Mouse (Mus musculus) heart, embryonic 15.5 days (tissue): Measurements from ENCODE around the gene Synpr. TPM values are rescaled to one million over a fixed set of nuclear protein-coding genes. Genes with fewer than 3 reads are reported as not detected.

ENCODE experiments used
- ATAC-seq: fragments of 200-750 bp; cut with Nextera tagmentation; replicated peaks from 2 replicates; pipeline ENCODE4 v1.8.0; 2017; ENCODE audit warnings: low read depth, moderate TSS enrichment; ENCODE audit not compliant: insufficient number of reproducible peaks, insufficient read depth, low FRiP score
- H3K27ac ChIP-seq: fragments of 300-500 bp; sonication (generic); 2 replicates; pipeline ENCODE4 v1.5.1; 2015; ENCODE audit warnings: mild to moderate bottlenecking, inconsistent platforms
- H3K27me3 ChIP-seq: fragments of 300-500 bp; sonication (generic); 2 replicates; pipeline ENCODE4 v1.6.1; 2015; ENCODE audit warnings: inconsistent platforms
- H3K36me3 ChIP-seq: fragments of 300-500 bp; sonication (generic); 2 replicates; pipeline ENCODE4 v1.6.1; 2015; ENCODE audit warnings: mild to moderate bottlenecking, inconsistent platforms
- H3K4me1 ChIP-seq: fragments of 300-500 bp; sonication (generic); replicated peaks from 2 replicates; pipeline ENCODE4 v1.6.1; 2015; ENCODE audit warnings: inconsistent platforms
- H3K4me2 ChIP-seq: fragments of 300-500 bp; sonication (generic); 2 replicates; pipeline ENCODE4 v1.6.1; 2015; ENCODE audit warnings: inconsistent platforms, mild to moderate bottlenecking, moderate library complexity
- H3K4me3 ChIP-seq: fragments of 300-500 bp; sonication (generic); 2 replicates; pipeline ENCODE4 v1.5.1; 2015; ENCODE audit warnings: mild to moderate bottlenecking, inconsistent platforms
- H3K9ac ChIP-seq: fragments of 300-500 bp; sonication (generic); 2 replicates; pipeline ENCODE4 v1.6.1; 2015; ENCODE audit warnings: mild to moderate bottlenecking, inconsistent platforms
- H3K9me3 ChIP-seq: fragments of 300-500 bp; sonication (generic); replicated peaks from 2 replicates; pipeline ENCODE4 v1.6.1; 2016; ENCODE audit warnings: inconsistent platforms
- WGBS: fragments of 180-500 bp; shearing (Covaris S2); methylation state at CpG from one replicate; pipeline ENCODE4 v1.1.7; 2015; ENCODE audit warnings: mixed read lengths; 5-methylcytosine and 5-hydroxymethylcytosine counted together
- polyA plus RNA-seq: library from polyadenylated mRNA; unstranded; fragments of >200 nt; fragmentation: Nextera tagmentation; extraction: Ambion mirVana; gene quantifications from 2 replicates; pipeline ENCODE4 v1.2.1, GENCODE M21; 2015

Gene Synpr
- polyA plus RNA-seq, 1 experiment from 2014 or later = 0.77 TPM

DNA sequence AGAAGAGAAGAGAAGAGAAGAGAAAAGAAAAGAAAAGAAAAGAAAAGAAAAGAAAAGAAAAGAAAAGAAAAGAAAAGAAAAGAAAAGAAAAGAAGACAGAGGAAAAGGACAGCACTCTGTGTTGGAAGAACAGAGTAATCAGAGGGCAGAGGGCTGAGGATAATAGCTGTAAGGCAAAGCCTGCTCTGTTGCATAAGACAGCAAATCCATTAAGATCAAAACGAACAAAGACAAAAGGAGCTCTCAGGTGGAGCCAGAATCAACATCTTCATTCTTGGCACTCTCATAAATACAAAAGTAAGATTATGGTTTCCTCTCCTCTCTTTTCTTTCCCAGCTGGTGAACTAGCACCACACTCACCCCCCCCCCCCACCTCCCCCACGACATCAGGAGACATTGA lies 160.3 kb downstream of the Synpr start:
- ATAC-seq = no peak
- H3K4me3 ChIP-seq = no peak overlapping the region
- H3K9ac ChIP-seq = no peak overlapping the region
- no peaks in the 10 kb centered on the region for H3K4me1 ChIP-seq
- 54% methylated on average over 2 of the region's 2 CpGs for WGBS
- H3K4me2 ChIP-seq = no peak overlapping the region
- no peak overlapping the region for H3K27ac ChIP-seq
- H3K36me3 ChIP-seq = no peaks in the 10 kb centered on the region
- no peaks in the 10 kb centered on the region for H3K9me3 ChIP-seq
- no peaks in the 10 kb centered on the region for H3K27me3 ChIP-seq

DNA sequence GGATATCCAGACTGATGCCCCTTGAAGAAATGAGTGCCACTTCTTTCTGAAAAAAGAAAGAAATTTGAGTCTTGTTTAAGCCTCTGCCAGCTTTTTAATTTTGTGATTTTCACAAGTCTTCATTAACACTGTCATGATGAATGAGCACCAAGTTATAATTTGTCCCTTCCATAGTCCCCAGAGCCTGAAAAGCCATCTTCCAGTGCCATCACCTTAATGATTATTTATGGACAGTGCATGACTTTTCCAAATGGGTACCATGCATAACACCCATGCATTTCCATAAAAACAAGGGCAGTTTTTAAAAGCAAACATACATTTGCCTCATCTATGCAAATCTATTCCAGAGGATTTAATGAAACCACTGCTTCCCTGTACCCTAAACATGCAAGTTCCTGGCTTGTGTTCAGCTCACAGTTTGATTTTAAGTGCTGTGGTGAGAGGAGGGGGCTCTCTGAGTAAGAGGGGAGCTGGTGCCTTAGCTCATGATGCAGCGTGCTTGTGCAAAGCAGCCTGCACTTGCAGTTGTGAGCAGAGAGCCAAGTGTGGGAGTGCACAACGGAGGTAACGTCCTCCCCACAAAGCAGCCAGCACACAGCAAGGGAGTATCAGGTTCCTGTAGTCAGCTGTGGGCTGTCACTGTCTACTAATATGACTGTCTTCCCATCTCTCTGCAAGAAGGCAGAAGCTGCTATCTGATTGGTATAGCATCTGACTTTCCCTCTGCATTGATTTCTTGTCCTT lies 169.1 kb downstream of the Synpr start:
- Histone ChIP-seq H3K36me3 (no peaks in the 10 kb centered on the region), H3K4me1 (no peaks in the 10 kb centered on the region), H3K27me3 (no peaks in the 10 kb centered on the region), H3K9me3 (no peaks in the 10 kb centered on the region), H3K4me2 (no peak overlapping the region), H3K27ac (no peak overlapping the region), H3K4me3 (no peak overlapping the region), H3K9ac (no peak overlapping the region)
- no peak for ATAC-seq
- WGBS = 19% methylated on average over 3 of the region's 3 CpGs

DNA sequence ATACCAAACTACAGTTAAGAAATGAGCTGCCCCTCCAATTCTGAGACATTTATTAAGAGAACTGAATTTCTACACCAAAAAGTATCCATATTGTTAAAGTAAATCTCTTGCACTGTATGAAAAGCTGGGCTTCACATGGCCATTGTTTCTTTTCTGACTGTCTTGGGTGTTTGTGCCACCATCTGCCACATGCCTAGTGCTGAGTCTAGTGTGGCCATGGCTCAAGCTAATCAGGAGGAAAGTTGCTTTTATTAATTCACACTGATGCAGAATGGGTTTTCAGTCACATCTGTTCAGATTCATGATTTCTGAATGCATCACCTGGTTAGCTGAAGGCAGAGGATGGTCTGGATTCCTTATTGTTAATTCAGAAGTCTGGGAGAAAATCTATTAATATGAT lies 170.4 kb downstream of the Synpr start:
- H3K9ac ChIP-seq = no peak overlapping the region
- H3K27me3 ChIP-seq = no peaks in the 10 kb centered on the region
- H3K9me3 ChIP-seq = no peaks in the 10 kb centered on the region
- no peak overlapping the region for H3K4me2 ChIP-seq
- H3K36me3 ChIP-seq = no peaks in the 10 kb centered on the region
- H3K27ac ChIP-seq = no peak overlapping the region
- H3K4me3 ChIP-seq = no peak overlapping the region
- no peak for ATAC-seq
- H3K4me1 ChIP-seq = no peaks in the 10 kb centered on the region

DNA sequence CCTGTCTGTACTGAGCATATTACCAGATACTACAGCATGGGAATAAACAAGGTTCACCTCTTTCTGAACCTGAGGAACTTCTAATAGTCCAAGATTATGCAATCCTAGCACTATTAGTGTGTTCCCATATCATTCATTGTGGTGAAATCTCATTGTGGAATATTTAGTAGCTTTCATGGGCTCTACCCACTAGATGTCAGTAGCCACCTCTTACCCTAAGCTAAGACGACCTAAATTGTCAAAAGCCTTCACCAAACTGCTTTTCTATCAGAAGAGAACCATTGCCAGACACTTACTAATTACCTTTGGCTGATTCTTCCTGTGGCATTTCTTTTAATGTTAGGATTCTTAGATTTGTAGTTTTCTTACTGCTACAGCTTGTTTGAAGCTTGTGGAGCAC lies 174.8 kb downstream of the Synpr start:
- H3K27ac ChIP-seq = no peak overlapping the region
- H3K36me3 ChIP-seq = no peaks in the 10 kb centered on the region
- 6% methylated on average over 1 of the region's 1 CpGs for WGBS
- no peaks in the 10 kb centered on the region for H3K4me1 ChIP-seq
- ATAC-seq = no peak
- H3K4me2 ChIP-seq = no peak overlapping the region
- no peak overlapping the region for H3K4me3 ChIP-seq
- no peaks in the 10 kb centered on the region for H3K9me3 ChIP-seq
- H3K9ac ChIP-seq = no peak overlapping the region
- H3K27me3 ChIP-seq = no peaks in the 10 kb centered on the region

DNA sequence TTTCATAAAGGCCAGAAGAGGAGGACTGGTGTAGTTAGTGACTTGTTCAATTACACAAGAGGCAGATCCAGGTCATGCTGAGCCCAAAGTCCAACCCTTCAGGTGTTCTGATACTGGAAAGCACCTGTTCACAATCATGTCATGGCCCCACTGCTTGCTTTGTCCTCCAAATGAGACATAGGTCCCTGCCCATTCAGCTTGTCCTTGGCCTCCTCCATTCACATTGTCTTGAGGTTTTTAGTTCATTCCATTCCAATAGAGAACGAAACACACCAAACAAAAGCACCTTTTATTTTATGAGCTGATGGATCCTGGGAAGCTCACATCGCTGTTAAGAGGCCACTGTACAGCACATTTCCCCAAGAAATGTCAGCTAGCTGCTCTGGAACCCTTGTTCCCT lies 184.6 kb downstream of the Synpr start:
- H3K36me3 ChIP-seq = no peaks in the 10 kb centered on the region
- H3K4me2 ChIP-seq = no peak overlapping the region
- no peak overlapping the region for H3K9ac ChIP-seq
- no peaks in the 10 kb centered on the region for H3K27me3 ChIP-seq
- no peaks in the 10 kb centered on the region for H3K4me1 ChIP-seq
- no peaks in the 10 kb centered on the region for H3K9me3 ChIP-seq
- H3K27ac ChIP-seq = no peak overlapping the region
- no peak overlapping the region for H3K4me3 ChIP-seq
- no peak for ATAC-seq
- 70% methylated on average over 2 of the region's 2 CpGs for WGBS

DNA sequence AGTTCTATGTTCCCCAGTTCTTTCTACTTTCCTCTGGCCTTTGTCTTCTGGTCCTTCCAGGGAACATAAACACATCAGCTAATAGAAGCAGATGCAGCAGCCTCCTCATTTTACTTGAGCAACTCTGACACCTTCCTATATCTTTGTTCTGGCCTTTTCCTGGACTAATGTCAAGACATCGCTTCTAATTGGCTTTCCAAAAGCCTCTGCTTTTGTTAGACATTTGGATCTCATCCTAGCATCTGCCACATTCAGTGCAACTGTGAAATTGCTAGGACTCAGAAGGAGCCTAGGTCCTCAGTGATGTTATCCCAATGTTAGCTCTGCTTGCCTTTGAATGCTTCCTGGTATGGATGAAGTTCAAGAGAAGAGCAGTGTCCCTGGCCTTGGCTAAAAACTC lies 193.2 kb downstream of the Synpr start:
- Histone ChIP-seq H3K9ac (no peak overlapping the region), H3K4me3 (no peak overlapping the region), H3K36me3 (no peaks in the 10 kb centered on the region), H3K9me3 (no peaks in the 10 kb centered on the region), H3K4me2 (no peak overlapping the region), H3K27ac (no peak overlapping the region), H3K27me3 (no peaks in the 10 kb centered on the region), H3K4me1 (no peaks in the 10 kb centered on the region)
- no peak for ATAC-seq
- 48% methylated on average over 1 of the region's 1 CpGs for WGBS

DNA sequence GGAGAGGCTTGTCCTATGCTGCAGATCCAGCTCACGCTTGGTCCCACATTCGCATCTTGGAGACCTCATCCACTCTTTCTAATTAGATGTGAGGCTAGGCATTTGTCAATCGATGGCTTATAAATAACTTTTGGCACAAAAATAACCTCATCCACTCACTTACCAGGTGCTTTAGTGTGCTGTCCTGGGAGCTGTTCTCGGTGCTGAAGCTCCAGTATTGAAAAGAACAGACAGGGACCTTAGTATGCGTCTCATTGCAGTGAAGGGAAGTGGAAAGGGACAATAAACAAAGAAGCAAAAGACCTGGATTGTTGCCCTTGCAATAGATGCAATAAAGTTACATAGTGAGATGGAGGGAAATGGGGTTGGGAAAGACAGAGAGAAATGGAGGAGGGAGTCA lies 220.8 kb downstream of the Synpr start:
- Histone ChIP-seq H3K36me3 (no peaks in the 10 kb centered on the region), H3K4me1 (no peaks in the 10 kb centered on the region), H3K9me3 (no peaks in the 10 kb centered on the region), H3K4me3 (no peak overlapping the region), H3K27me3 (no peaks in the 10 kb centered on the region), H3K27ac (no peak overlapping the region), H3K9ac (no peak overlapping the region), H3K4me2 (no peak overlapping the region)
- no peak for ATAC-seq
- WGBS = 51% methylated on average over 5 of the region's 5 CpGs

DNA sequence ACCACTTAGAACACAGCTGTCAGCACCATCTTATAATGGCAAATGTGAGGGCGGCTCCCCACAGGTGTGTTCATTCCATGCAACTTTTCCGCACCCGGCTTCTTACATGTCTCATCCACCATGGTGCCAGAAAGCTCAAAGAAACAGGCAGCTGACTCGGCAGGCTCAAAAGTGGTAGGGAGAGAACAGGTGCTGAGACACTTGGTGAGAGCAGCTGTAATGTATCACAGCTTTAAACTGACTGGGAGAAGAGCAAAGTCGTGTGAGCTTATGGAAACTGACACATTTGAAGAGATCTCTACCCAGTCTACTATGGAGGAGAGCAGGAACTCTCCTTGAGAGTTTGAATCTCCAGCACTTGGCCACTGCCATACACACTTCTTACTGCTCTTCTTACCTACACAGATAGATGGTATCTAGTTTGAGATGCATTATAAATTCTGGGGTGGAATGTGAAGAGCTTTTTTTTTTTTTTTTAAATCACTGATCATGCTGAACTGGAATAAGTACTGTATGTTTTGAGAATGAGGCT lies 234.1 kb downstream of the Synpr start:
- Histone ChIP-seq H3K4me3 (no peak overlapping the region), H3K9me3 (no peaks in the 10 kb centered on the region), H3K9ac (no peak overlapping the region), H3K27ac (no peak overlapping the region), H3K4me2 (no peak overlapping the region), H3K27me3 (no peaks in the 10 kb centered on the region), H3K36me3 (no peaks in the 10 kb centered on the region), H3K4me1 (no peaks in the 10 kb centered on the region)
- WGBS = 75% methylated on average over 5 of the region's 5 CpGs
- ATAC-seq = no peak

DNA sequence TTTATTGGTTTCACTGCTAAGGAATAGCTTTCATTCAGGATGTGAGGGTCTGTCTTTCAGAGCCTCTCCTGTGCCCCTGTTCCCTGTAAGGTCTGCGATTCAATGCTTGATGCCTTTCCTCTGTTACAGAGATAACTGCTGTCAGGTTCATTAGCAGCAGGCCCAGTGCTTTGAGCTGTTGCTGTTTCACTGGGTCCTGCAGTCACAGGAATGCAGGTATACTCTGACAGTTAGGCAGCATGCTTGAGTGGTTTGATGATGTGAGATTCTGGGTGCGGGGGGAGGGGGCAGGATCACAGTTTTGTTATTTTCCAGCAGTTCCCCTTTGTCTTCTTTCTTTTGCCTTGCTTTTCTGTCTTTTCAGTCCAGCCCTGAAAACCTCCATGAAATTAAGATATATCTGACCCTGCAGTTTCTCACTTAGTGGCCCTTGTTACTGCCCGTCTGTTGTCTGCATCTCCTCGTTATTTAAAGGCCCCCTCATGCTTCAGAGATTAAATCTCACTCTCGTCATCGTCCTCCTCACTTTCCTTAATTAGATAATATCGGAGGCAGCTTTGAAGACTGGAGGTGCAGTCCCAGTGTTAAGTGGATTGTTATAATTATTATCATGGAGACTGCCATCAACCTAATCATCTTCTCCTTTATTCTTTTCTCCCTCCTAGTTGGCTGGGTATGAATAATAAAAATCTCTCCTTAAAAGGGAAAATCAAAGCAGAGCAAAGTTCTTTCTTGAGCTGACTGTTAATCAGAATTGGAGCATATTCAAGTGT lies 234.8 kb downstream of the Synpr start:
- Histone ChIP-seq H3K36me3 (no peaks in the 10 kb centered on the region), H3K4me2 (no peak overlapping the region), H3K4me1 (no peaks in the 10 kb centered on the region), H3K27me3 (no peaks in the 10 kb centered on the region), H3K4me3 (no peak overlapping the region), H3K9ac (no peak overlapping the region), H3K27ac (no peak overlapping the region), H3K9me3 (no peaks in the 10 kb centered on the region)
- no peak for ATAC-seq
- WGBS = 55% methylated on average over 7 of the region's 7 CpGs

DNA sequence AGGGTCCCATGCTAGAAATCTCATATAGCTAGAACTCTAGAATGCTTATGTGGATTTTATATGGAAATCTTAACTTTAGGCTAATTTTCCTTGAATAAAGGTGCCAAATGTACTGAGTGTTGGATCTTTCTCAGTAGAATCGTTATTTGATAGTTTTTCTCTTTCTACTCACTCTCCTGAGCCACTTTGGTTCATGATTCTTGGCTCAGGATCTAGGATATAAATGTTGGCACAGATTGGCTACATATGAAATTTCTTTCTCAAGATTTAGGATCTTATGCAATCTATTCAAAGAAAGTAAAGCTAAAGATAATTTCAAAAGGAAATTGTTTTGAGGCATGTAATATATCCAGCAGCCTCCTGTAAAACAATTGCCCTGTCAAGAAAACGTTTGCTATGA lies 263.2 kb downstream of the Synpr start:
- ATAC-seq = no peak
- WGBS = 36% methylated on average over 2 of the region's 2 CpGs
- H3K27ac ChIP-seq = no peak overlapping the region
- no peak overlapping the region for H3K4me2 ChIP-seq
- H3K4me1 ChIP-seq = no peaks in the 10 kb centered on the region
- no peak overlapping the region for H3K9ac ChIP-seq
- H3K27me3 ChIP-seq = no peaks in the 10 kb centered on the region
- H3K36me3 ChIP-seq = no peaks in the 10 kb centered on the region
- no peak overlapping the region for H3K4me3 ChIP-seq
- no peaks in the 10 kb centered on the region for H3K9me3 ChIP-seq

DNA sequence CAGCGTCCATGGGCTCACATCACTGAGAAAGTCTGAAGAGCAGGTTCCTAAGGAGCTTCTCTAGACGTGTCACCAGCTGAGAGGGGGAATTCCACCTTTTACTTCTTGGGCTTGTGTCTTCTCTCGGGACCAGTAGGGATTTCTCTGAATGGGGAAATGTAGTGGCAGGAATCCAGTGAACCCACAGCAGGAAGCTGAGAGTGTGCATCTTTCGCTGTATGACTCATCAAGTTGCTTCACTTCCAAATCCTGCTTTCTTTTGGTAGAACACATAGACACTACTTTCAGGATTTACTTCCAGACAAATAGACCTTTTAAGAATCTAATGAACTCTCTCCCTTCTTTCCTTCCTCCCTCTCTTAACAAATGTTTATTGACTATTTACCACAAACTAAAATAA lies 266.6 kb downstream of the Synpr start:
- H3K9ac ChIP-seq = no peak overlapping the region
- no peaks in the 10 kb centered on the region for H3K4me1 ChIP-seq
- 64% methylated on average over 4 of the region's 4 CpGs for whole genome bisulfite sequencing
- no peak overlapping the region for H3K4me3 ChIP-seq
- no peaks in the 10 kb centered on the region for H3K9me3 ChIP-seq
- no peaks in the 10 kb centered on the region for H3K27me3 ChIP-seq
- H3K36me3 ChIP-seq = no peaks in the 10 kb centered on the region
- no peak overlapping the region for H3K27ac ChIP-seq
- H3K4me2 ChIP-seq = no peak overlapping the region
- no peak for ATAC-seq
